Mouse (Mus musculus) spleen, adult 2 months (tissue): ENCODE data around the gene Homez.

ENCODE experiments used
- CTCF ChIP-seq: fragments of 200-500 bp; IDR thresholded peaks from 2 replicates; pipeline ENCODE4 v1.5.1; 2011; ENCODE audit warnings: mild to moderate bottlenecking, inconsistent platforms; ENCODE audit not compliant: insufficient read depth, insufficient read length, insufficient replicate concordance; ENCODE audit errors: extremely low read depth
- POLR2A ChIP-seq: fragments of 200-500 bp; IDR thresholded peaks from 2 replicates; pipeline ENCODE4 v1.6.1; 2011; ENCODE audit warnings: low read depth, low read length, inconsistent platforms

DNA sequence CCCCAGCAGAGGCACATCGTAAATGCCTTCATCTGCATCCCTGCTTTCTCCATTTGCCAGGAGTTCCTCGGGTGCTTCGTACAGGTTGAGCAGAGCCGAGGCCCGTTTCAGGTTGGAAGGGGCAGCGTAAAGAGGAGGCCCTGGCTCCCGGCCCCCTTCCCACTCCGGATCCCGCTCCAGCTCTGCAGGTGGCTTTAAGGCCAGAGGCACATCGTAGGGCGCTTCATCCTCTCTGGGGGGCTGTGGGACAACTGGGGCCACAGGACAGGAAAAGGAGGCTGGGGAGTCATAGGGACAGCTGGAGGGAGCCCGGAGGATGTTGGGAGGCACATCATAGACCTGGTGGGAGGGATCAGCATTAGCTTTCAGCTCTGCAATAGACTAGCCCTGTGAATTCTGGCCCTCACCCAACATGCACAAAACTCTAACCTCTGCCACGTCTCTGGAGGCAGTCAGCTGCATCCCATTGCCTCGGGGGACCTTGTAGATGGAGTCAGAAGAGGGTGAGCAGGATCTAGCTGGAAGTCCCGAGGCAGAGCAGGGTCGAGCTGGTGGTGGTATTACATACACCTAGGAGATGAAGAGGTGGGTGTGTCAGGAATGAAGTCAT is 49.4 kb upstream of the Homez start:
- no peak for TF ChIP-seq CTCF
- TF ChIP-seq POLR2A, result no peak
